Mouse (Mus musculus) embryonic facial prominence, embryonic 12.5 days (tissue): ENCODE data around the gene Btf3l4. TPM values are rescaled to one million over a fixed set of nuclear protein-coding genes. Genes with fewer than 3 reads are reported as not detected.

Experiments used
- ATAC-seq: fragments of 200-750 bp; cut with Nextera tagmentation; 2 replicates; pipeline ENCODE4 v1.8.0; 2017; ENCODE audit not compliant: insufficient number of reproducible peaks, insufficient read depth, low FRiP score, low TSS enrichment
- H3K27ac ChIP-seq: fragments of 300-500 bp; sonication (generic); 2 replicates; pipeline ENCODE4 v1.5.1; 2016; ENCODE audit warnings: mild to moderate bottlenecking
- H3K27me3 ChIP-seq: fragments of 300-500 bp; sonication (generic); 2 replicates; pipeline ENCODE4 v1.6.1; 2016; ENCODE audit warnings: mild to moderate bottlenecking, moderate library complexity
- H3K36me3 ChIP-seq: fragments of 300-500 bp; sonication (generic); 2 replicates; pipeline ENCODE4 v1.6.1; 2016; ENCODE audit warnings: mild to moderate bottlenecking
- H3K4me1 ChIP-seq: fragments of 300-500 bp; sonication (generic); 2 replicates; pipeline ENCODE4 v1.6.1; 2016
- H3K4me2 ChIP-seq: fragments of 300-500 bp; sonication (generic); replicated peaks from 2 replicates; pipeline ENCODE4 v1.6.1; 2016; ENCODE audit warnings: mild to moderate bottlenecking, moderate library complexity
- H3K4me3 ChIP-seq: fragments of 300-500 bp; sonication (generic); 2 replicates; pipeline ENCODE4 v1.5.1; 2016; ENCODE audit warnings: mild to moderate bottlenecking
- H3K9ac ChIP-seq: fragments of 300-500 bp; sonication (generic); 2 replicates; pipeline ENCODE4 v1.6.1; 2016; ENCODE audit warnings: mild to moderate bottlenecking, moderate library complexity
- H3K9me3 ChIP-seq: fragments of 300-500 bp; sonication (generic); 2 replicates; pipeline ENCODE4 v1.6.1; 2016; ENCODE audit warnings: mild to moderate bottlenecking, moderate library complexity
- WGBS: fragments of 180-500 bp; shearing (Covaris S2); methylation state at CpG from one replicate; pipeline ENCODE4 v1.1.7; 2016; 5-methylcytosine and 5-hydroxymethylcytosine counted together
- polyA plus RNA-seq: library from polyadenylated mRNA; unstranded; fragments of >200 nt; fragmentation: Nextera tagmentation; extraction: Ambion mirVana; gene quantifications from 2 replicates; pipeline ENCODE4 v1.2.1, GENCODE M21; 2016

The Btf3l4 gene
- polyA plus RNA-seq, 1 experiment from 2014 or later, result 229 TPM

- no peaks in the 10 kb centered on the region for H3K36me3 ChIP-seq
- H3K9me3 ChIP-seq, result no peaks in the 10 kb centered on the region
- H3K9ac ChIP-seq, result no peak overlapping the region
- H3K27me3 ChIP-seq, result no peaks in the 10 kb centered on the region
- 86% methylated on average over 2 of the region's 2 CpGs for WGBS
- no peak overlapping the region for H3K4me3 ChIP-seq
- H3K27ac ChIP-seq, result no peak overlapping the region
- no peaks in the 10 kb centered on the region for H3K4me1 ChIP-seq
- no peak for ATAC-seq
- H3K4me2 ChIP-seq, result no peak overlapping the region
Measured at GRCm38 (mm10) chr4:108803535-108803934, 29.9 kb downstream of the Btf3l4 start.

- H3K36me3 ChIP-seq, result no peaks in the 10 kb centered on the region
- 54% methylated on average over 2 of the region's 2 CpGs for WGBS
- H3K4me2 ChIP-seq, result no peak overlapping the region
- H3K27me3 ChIP-seq, result no peaks in the 10 kb centered on the region
- H3K4me3 ChIP-seq, result no peak overlapping the region
- ATAC-seq, result no peak
- no peak overlapping the region for H3K27ac ChIP-seq
- H3K4me1 ChIP-seq, result no peaks in the 10 kb centered on the region
- no peak overlapping the region for H3K9ac ChIP-seq
- no peaks in the 10 kb centered on the region for H3K9me3 ChIP-seq
Measured at GRCm38 (mm10) chr4:108798083-108798830, 35.2 kb downstream of the Btf3l4 start.

- H3K27me3 ChIP-seq, result no peaks in the 10 kb centered on the region
- no peak overlapping the region for H3K27ac ChIP-seq
- H3K36me3 ChIP-seq, result no peaks in the 10 kb centered on the region
- H3K4me2 ChIP-seq, result no peak overlapping the region
- 31% methylated on average over 4 of the region's 4 CpGs for WGBS
- no peak overlapping the region for H3K9ac ChIP-seq
- no peak for ATAC-seq
- no peaks in the 10 kb centered on the region for H3K9me3 ChIP-seq
- no peaks in the 10 kb centered on the region for H3K4me1 ChIP-seq
- no peak overlapping the region for H3K4me3 ChIP-seq
Measured at GRCm38 (mm10) chr4:108796701-108797100, 36.7 kb downstream of the Btf3l4 start.

- 50% methylated on average over 1 of the region's 1 CpGs for WGBS
Measured at GRCm38 (mm10) chr4:108793941-108794340, 39.5 kb downstream of the Btf3l4 start.

GRCm38 (mm10) chr4:108790507-108790906 is 42.9 kb downstream of the Btf3l4 start:
- Histone ChIP-seq H3K36me3 (no peaks in the 10 kb centered on the region), H3K4me2 (no peak overlapping the region), H3K9ac (no peak overlapping the region), H3K27me3 (no peaks in the 10 kb centered on the region), H3K27ac (no peak overlapping the region), H3K4me3 (no peak overlapping the region), H3K9me3 (no peaks in the 10 kb centered on the region), H3K4me1 (no peaks in the 10 kb centered on the region)
- ATAC-seq, result no peak
- WGBS, result 70% methylated on average over 1 of the region's 1 CpGs

More at GRCm38 (mm10) chr4:108793941-108794340, 39.5 kb downstream of the Btf3l4 start:
- H3K4me3 ChIP-seq, result no peak overlapping the region
- no peaks in the 10 kb centered on the region for H3K36me3 ChIP-seq
- H3K4me1 ChIP-seq, result no peaks in the 10 kb centered on the region
- no peak for ATAC-seq
- H3K9ac ChIP-seq, result no peak overlapping the region
- H3K27ac ChIP-seq, result no peak overlapping the region
- no peaks in the 10 kb centered on the region for H3K9me3 ChIP-seq
- H3K27me3 ChIP-seq, result no peaks in the 10 kb centered on the region
- H3K4me2 ChIP-seq, result no peak overlapping the region

- ATAC-seq, result no peak
- H3K9me3 ChIP-seq, result no peaks in the 10 kb centered on the region
- no peak overlapping the region for H3K4me2 ChIP-seq
- no peaks in the 10 kb centered on the region for H3K4me1 ChIP-seq
- H3K36me3 ChIP-seq, result no peaks in the 10 kb centered on the region
- WGBS, result 80% methylated on average over 6 of the region's 6 CpGs
- H3K27me3 ChIP-seq, result no peaks in the 10 kb centered on the region
- H3K4me3 ChIP-seq, result no peak overlapping the region
- H3K9ac ChIP-seq, result no peak overlapping the region
- H3K27ac ChIP-seq, result no peak overlapping the region
Measured at GRCm38 (mm10) chr4:108789258-108789936, 44.0 kb downstream of the Btf3l4 start.

GRCm38 (mm10) chr4:108782421-108783085 is 50.9 kb downstream of the Btf3l4 start:
- H3K9me3 ChIP-seq, result no peaks in the 10 kb centered on the region
- H3K4me3 ChIP-seq, result no peak overlapping the region
- H3K27me3 ChIP-seq, result no peaks in the 10 kb centered on the region
- no peak overlapping the region for H3K4me2 ChIP-seq
- H3K9ac ChIP-seq, result no peak overlapping the region
- H3K27ac ChIP-seq, result no peak overlapping the region
- H3K36me3 ChIP-seq, result no peaks in the 10 kb centered on the region
- H3K4me1 ChIP-seq, result peaks cover 2% of the 10 kb centered on the region; the same call in 1 of the 2 replicates
- 40% methylated on average over 8 of the region's 8 CpGs for WGBS
- no peak for ATAC-seq

- no peak for ATAC-seq
- no peak overlapping the region for H3K4me3 ChIP-seq
- H3K36me3 ChIP-seq, result no peaks in the 10 kb centered on the region
- no peaks in the 10 kb centered on the region for H3K9me3 ChIP-seq
- H3K9ac ChIP-seq, result no peak overlapping the region
- H3K4me1 ChIP-seq, result peaks cover 2% of the 10 kb centered on the region; the same call in 1 of the 2 replicates
- no peaks in the 10 kb centered on the region for H3K27me3 ChIP-seq
- WGBS, result 53% methylated on average over 3 of the region's 3 CpGs
- H3K27ac ChIP-seq, result no peak overlapping the region
- H3K4me2 ChIP-seq, result peak overlapping the region; percentile 61; the same call in 1 of the 2 replicates
Measured at GRCm38 (mm10) chr4:108781596-108781995, 51.8 kb downstream of the Btf3l4 start.

GRCm38 (mm10) chr4:108780864-108781205 is 52.6 kb downstream of the Btf3l4 start:
- ATAC-seq, result 0 out of 2 replicates have a peak, but pooled peaks have one; percentile 8

GRCm38 (mm10) chr4:108780057-108780863 is 53.2 kb downstream of the Btf3l4 start, which contains the start of gene Zfyve9:
Gene Zfyve9, minus strand, starts transcription at chr4:108780798.
- peaks cover 2% of the 10 kb centered on the region; the same call in 1 of the 2 replicates for H3K4me1 ChIP-seq
- peak; percentile 90 for ATAC-seq
- H3K4me2 ChIP-seq, result peak within 1 kb of the TSS; percentile 61
- WGBS, result under 1% methylated on average over 69 of the region's 111 CpGs
- peak within 1 kb of the TSS; percentile 86 for H3K4me3 ChIP-seq
- H3K9me3 ChIP-seq, result no peaks in the 10 kb centered on the region
- H3K36me3 ChIP-seq, result no peaks in the 10 kb centered on the region
- no peaks in the 10 kb centered on the region for H3K27me3 ChIP-seq
- peak within 1 kb of the TSS; percentile 98 for H3K27ac ChIP-seq
- peak within 1 kb of the TSS; percentile 98 for H3K9ac ChIP-seq

More at GRCm38 (mm10) chr4:108780864-108781205, 52.6 kb downstream of the Btf3l4 start:
- Histone ChIP-seq H3K4me1 (peaks cover 2% of the 10 kb centered on the region; the same call in 1 of the 2 replicates), H3K9me3 (no peaks in the 10 kb centered on the region), H3K36me3 (no peaks in the 10 kb centered on the region), H3K4me2 (peak overlapping the region; percentile 61), H3K27me3 (no peaks in the 10 kb centered on the region), H3K27ac (peak overlapping the region; percentile 98), H3K4me3 (peak overlapping the region; percentile 86), H3K9ac (peak overlapping the region; percentile 98)
- 0% methylated on average over 14 of the region's 20 CpGs for WGBS

- Histone ChIP-seq H3K27me3 (no peaks in the 10 kb centered on the region), H3K4me1 (peaks cover 2% of the 10 kb centered on the region; the same call in 1 of the 2 replicates), H3K4me3 (peak overlapping the region; percentile 86), H3K4me2 (peak overlapping the region; percentile 61), H3K9ac (peak overlapping the region; percentile 98), H3K9me3 (no peaks in the 10 kb centered on the region), H3K36me3 (no peaks in the 10 kb centered on the region), H3K27ac (peak overlapping the region; percentile 98)
- ATAC-seq, result no peak; the same call in 1 of the 2 replicates
- 0% methylated on average over 7 of the region's 7 CpGs for WGBS
Measured at GRCm38 (mm10) chr4:108779763-108780056, 53.7 kb downstream of the Btf3l4 start.
